Mouse (Mus musculus): ENCODE measurements around the gene Lmntd1.
A peak's percentile ranks its signal among the peaks of the same experiment; 100 is the strongest.

The Lmntd1 gene

DNA sequence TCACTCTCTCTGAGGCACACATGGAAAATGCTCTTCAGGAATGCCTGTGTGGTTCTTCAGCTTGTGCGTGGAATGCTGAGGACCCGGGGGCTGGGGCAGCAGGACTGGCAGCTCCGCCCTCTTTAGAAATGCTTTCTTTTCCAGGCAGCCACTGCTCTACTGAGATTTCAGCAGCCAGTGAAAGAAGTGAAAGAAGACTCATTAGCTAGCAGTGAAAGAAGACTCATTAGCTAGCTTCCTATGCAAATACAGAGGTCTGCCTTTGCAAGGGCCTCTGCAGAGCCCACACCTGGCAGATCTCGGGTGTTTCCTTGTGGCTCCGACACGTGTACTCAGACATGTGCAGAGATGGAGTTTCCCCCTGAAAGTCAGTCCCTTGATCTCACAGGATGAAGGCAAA lies 234.9 kb downstream of the Lmntd1 start:
- DNase-seq (ENCODE audit: low spot score in 2 of 2): no peak

- no peak for DNase-seq (ENCODE audit: low spot score in 2 of 2)
Observed at GRCm38 (mm10) chr6:145378689-145379088, 235.4 kb downstream of the Lmntd1 start.

DNA sequence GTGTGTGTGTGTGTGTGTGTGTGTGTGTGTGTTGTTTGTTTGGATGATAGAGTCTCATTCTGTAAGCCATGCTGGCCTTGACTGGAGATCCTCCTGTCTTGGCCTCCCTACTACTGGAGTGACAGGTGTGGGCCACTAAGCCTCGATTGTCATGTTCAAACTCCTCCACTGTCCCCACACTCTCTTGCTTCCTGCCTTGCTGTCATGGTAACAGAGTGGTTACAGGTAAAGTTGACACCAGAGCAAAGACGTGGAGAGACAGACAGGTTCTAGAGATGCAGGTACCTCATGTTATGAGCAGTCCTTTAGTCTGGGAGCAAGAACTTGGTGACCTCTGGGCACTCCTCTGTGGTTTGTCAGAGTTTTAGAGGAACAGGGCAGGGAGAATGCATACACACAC lies 239.7 kb downstream of the Lmntd1 start:
- no peak for DNase-seq (ENCODE audit: low spot score in 2 of 2)

GRCm38 (mm10) chr6:145373712-145374221 lies 240.4 kb downstream of the Lmntd1 start:
- no peak for DNase-seq (ENCODE audit: low spot score in 2 of 2)

DNA sequence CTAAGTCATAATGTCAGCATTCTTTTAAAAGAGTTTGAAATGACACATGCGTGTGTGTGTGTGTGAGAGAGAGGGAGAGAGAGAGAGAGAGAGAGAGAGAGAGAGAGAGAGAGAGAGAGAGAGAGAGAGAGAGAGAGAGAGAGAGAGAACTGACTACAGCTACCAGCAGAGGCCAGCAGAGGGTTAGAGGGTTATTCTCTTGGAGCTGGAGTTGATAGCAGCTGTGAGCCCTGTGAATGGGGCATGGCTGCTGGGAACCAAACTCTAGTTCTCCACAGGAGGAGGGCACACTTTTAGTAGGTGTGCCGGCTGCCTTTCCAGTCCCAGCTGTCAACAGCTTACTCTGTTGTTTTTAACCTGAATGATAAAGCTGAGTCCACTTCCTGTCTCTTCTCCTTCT lies 242.1 kb downstream of the Lmntd1 start:
- DNase-seq (ENCODE audit: low spot score in 2 of 2): no peak

DNA sequence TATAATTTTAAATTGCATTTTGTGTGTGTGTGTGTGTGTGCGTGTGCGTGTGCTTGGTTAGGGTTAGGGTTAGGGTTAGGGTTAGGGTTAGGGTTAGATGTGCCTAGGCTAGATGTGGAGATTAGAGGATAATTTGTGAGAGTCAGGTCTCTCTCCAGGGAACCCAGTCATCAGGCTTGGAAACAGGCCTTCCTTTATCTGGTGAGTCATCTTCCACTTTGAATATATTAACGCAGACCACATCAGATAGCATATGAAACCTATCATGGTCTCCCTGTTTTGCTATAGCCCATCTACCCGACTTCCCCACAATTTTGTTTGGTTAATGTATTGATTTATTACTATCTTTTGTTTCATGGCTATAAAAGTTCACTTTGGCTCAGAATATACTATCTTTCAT lies 242.5 kb downstream of the Lmntd1 start:
- DNase-seq (ENCODE audit: low spot score in 2 of 2): no peak

DNA sequence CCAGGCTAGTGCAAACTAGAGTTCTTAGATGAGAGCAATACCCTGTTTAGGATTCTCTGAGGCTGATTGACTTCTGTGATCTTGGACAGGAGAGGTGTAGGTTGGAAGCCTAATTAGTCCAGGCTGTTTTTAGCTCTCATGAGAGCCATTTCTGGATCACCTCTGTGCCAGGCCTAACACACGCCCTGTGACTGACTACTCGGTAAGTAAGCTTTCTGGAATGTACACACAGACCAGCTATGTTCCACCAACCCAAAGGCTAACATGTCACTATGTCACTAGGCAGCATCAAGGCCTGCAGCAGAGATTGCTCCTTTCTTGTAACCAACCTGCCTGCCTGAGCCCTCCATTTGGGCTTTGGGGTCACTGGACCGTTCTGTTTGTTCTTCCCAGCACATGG lies 243.8 kb downstream of the Lmntd1 start:
- DNase-seq (ENCODE audit: low spot score in 2 of 2): peak in 1 of 2 experiments; percentile 11

DNA sequence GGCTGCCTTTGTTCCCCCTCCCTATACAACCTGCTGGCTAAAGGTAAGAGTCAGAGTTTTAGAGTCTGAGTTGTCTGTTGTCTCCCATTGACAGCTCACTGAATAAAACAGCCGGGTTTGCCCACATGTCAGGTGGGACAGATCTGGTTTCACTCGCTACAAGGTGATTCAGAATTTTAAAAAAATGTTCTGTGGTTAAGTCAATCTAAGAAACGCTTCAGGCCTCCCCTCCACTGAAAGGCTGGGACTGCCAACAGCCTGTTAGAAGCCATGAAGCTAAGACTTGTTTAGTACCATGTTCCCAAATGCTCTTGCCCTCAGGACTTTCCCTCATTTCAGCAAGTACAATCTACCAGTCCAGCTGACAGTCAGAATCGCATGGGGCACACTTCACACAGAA lies 244.8 kb downstream of the Lmntd1 start:
- no peak for DNase-seq (ENCODE audit: low spot score in 2 of 2)

DNA sequence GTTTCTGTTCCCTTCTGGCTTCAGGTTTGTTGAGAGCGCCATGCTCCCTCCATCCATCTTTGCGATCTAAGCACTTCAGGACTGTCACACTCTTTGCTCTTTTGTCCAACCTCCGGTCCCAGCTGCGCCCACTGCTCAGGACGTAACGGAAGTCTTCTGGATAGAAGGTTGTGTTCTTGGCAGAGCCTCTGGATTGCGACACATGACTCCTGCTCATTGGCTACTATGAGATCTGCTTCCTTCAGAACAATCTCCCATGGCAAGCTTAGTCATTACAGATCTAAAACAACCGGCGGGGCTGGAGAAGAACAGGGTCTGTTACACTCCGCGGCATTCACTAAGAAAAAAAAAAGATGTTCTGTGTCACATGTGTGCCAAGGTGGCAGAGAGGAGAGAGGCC lies 247.6 kb downstream of the Lmntd1 start:
- peak in 1 of 2 experiments; percentile 38 for DNase-seq (ENCODE audit: low spot score in 2 of 2)

DNA sequence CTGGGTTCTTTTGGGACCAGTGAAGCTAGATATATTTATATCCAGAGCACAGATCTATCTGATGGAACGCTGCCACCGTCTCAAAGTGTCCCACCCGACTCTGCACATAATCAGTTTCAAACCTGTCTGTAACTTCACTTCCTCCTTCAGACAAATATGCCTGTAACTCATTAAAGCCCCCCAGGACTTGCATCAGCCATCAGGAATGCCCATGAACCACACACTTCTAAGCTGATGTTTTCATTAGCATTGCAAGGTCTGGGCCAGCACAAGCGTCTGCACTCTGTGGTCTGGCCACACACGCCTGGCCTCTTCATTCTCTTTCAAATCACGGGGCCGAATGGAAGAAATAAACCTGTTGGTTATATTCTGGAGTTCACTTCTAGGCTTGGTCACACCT lies 250.4 kb downstream of the Lmntd1 start:
- DNase-seq (ENCODE audit: low spot score in 2 of 2): no peak

DNA sequence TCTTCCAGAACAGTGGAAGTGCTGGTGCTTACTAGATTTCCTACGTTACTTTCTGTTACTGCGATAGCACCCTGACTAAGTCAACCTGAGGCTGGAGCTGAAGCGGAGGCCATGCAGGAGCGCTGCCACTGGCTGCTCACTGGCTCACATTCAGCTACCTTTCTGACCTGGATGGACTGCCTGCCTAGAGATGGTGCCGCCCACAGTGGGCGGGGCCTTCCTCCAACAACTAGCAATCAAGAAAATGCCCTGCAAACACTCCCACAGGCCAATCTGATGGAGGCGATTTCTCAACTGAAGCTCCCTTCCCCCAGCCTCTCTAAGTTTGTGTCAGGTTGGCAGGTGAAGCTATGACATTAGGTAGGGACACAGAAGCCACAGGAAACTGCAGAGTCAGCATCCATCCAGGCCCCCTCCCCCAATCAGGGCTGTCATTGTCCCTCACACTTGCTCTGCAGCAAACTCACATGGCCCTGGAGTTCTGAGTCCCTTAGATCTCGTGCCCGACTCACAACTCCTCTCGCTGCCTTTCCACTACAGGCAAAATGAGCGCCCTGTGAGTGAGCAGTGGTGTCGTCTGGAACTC lies 252.9 kb downstream of the Lmntd1 start:
- no peak for DNase-seq (ENCODE audit: low spot score in 2 of 2)

- peak in 1 of 2 experiments; percentile 44 for DNase-seq (ENCODE audit: low spot score in 2 of 2)
Observed at GRCm38 (mm10) chr6:145359470-145360430, 254.4 kb downstream of the Lmntd1 start.

DNA sequence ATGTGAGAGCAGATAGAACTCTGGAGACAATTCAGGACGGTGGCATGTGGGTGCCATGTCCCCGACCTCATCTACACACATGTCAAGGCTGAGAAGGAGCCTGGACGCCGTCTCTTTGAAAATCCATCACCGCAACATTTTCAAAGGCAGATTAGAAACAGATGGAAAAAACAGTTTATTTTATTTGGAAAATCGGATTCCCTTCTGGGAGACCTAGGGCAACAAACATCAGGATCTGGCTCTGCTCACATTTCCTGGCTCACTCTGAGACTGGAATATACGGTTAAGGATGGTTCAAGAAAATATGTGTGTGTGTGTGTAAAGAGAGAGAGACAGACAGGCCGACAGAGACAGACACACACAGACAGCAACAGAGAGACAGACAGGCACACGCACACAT lies 256.1 kb downstream of the Lmntd1 start:
- DNase-seq (ENCODE audit: low spot score in 2 of 2): no peak

DNA sequence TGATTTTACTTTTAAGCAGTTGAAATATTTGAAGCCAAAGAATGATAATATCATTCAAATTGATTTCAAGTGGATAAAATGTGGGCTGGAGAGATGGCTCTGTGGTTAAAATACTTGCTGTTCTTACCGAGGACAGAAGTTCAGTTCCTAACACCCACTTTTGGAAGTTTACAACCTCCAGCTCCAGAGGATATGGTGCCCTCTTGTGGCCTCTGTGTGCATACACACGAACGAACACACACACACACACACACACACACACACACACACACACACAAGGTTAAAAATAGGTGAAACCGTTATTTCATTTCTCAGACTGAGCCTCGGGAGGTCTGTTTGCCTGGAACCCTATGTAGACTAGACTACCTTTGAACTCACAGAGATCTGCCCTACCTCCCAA lies 260.3 kb downstream of the Lmntd1 start:
- DNase-seq (ENCODE audit: low spot score in 2 of 2): no peak

- no peak for DNase-seq (ENCODE audit: low spot score in 2 of 2)
Observed at GRCm38 (mm10) chr6:145352705-145353104, 261.4 kb downstream of the Lmntd1 start.

DNA sequence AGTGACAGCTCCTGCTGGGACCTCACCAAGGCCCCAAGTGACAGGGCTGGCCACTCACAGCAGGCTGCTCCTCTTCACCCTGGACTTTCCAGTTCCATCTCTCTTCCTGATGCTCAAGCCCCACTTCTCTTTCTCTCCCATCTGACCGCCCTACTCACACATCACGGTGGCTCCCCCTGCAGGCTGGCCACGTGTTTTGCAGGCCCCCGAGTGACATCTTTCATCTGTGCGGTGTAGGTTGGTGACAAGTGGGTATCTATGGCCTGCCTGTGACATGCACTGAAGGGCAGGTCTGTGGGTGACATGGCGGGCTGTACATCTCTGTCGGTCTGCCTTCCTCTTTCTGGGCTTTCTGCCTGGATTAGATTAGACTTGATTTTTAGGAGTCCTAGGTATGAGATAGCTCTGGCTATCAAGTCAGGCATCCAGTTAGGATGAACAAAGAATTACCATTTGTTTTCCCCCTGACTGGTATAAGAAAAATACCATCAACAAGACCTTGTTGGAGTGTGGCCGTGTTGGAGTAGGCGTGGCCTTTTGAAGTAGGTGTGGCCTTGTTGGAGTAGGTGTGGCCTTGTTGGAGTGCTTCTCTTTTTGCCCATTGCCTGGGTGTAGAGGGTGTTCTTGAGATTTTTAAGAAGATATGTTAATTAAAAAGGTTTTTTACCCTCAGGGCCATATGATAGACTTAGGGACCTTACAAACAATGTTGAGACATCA lies 265.8 kb downstream of the Lmntd1 start:
- no peak for DNase-seq (ENCODE audit: low spot score in 2 of 2)

DNA sequence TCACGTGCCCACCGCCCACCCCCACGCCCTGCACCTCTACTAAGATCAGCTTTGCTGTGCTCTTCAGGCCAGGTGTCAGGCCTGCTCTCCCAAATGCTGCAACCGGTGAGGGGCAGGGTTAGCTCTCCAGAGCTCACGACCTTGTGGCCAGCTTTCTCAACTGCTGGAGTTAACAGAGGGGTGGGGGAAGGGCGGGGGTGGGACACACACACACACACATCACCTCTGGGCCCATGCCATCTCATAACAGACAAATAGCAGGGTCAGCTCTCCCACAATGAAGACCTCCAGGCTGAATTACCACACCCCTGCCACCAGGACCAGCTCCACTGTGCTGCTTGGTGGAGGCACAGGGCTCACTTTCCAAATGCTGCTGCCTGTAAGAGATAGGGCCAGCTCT lies 266.5 kb downstream of the Lmntd1 start:
- DNase-seq (ENCODE audit: low spot score in 2 of 2): no peak

DNA sequence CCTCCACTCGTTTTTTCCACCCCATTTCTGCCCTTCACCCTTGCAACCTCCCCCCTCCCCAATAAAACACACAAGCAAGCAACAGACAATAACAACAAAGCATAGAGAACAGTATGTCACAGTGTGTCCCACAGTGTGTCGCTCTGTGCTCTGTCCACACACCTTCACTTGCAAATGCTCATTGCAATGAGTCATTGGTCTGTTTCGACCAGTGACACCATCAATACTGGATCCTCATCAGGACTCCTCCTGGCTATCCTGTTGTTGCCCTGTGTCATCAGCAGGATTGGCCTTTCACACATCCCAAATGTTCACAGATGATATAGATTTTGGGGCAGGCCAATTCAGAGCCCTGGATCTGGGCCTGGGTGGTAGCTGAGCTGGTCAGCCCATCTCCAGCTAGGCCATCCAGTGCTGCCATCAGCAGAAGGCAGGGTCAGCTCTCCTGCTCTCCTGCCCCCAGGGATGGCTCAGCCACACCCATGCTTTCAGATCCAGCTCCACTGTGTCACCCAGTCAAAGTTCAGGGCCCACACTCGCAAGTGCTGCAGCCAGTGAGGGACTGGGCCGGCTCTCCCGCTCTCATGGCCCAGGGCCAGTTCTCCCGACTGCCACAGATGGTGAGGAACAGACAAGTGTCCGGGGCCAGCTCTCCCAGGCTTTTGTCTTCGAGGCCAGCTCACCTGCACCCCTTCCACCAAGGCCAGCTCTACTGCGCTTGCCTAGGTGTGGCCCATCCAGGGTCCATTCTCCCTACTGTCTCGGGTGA lies 267.1 kb downstream of the Lmntd1 start:
- DNase-seq (ENCODE audit: low spot score in 2 of 2): no peak

GRCm38 (mm10) chr6:145346305-145346704 lies 267.8 kb downstream of the Lmntd1 start:
- no peak for DNase-seq (ENCODE audit: low spot score in 2 of 2)

- no peak for DNase-seq (ENCODE audit: low spot score in 2 of 2)
Observed at GRCm38 (mm10) chr6:145344719-145345118, 269.4 kb downstream of the Lmntd1 start.

DNA sequence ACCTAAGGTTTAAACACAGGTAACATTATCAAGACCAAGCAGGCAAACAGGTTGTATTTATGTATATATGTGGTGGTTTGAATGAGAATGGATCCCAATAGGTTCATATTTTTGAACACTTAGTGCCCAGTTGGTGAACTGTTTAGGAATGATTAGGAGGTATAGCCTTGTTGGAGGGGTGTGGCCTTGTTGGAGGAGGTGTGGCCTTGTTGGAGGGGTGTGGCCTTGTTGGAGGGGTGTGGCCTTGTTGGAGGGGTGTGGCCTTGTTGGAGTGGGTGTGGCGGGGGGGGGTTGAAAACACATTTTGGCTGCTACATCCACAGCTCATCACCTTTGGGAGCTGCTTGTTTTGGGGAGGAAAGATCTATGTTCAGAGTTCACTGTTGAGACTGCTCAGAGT lies 270.7 kb downstream of the Lmntd1 start:
- no peak for DNase-seq (ENCODE audit: low spot score in 2 of 2)

GRCm38 (mm10) chr6:145342836-145343235 lies 271.3 kb downstream of the Lmntd1 start:
- DNase-seq (ENCODE audit: low spot score in 2 of 2): no peak
